Mouse (Mus musculus): Measurements from ENCODE around the gene Tango2.

Tango2 gene

GRCm38 (mm10) chr16:18383045-18383726 is 35.3 kb upstream of the Tango2 start:
- no peak for DNase-seq (ENCODE audit: low spot score)

DNA sequence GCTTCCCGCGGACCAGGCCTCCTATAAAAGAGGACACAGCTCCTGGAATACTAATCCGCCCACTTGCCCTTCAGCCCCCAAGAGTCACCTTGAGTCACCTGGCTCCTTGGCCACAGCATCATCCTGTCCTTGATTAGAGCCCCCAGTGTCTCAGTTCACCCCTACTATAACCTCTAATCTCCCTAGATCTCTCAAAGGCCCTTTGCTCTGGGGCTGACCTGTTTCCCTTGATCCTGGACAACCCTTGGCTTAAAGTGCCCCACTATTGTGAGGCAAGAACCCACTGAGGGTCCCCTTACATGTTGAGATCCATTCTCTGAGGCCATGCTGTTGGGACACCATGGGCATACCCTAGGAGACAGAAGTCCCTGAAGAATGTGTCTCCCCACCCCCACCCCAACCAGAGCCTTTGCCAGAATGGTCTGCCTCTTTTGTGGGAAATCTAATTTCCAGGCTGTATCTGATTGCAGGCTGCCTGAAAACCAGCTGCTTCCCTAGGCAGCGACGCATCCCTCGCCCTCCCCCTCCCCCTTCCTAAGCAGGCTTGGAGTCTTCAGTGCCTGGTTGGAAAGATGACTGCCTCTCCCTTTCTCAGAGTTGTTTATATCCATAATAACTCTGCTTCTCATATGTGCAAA is 33.8 kb upstream of the Tango2 start:
- no peak for DNase-seq (ENCODE audit: low spot score)

GRCm38 (mm10) chr16:18380495-18381063 is 32.7 kb upstream of the Tango2 start:
- no peak for DNase-seq (ENCODE audit: low spot score)

DNA sequence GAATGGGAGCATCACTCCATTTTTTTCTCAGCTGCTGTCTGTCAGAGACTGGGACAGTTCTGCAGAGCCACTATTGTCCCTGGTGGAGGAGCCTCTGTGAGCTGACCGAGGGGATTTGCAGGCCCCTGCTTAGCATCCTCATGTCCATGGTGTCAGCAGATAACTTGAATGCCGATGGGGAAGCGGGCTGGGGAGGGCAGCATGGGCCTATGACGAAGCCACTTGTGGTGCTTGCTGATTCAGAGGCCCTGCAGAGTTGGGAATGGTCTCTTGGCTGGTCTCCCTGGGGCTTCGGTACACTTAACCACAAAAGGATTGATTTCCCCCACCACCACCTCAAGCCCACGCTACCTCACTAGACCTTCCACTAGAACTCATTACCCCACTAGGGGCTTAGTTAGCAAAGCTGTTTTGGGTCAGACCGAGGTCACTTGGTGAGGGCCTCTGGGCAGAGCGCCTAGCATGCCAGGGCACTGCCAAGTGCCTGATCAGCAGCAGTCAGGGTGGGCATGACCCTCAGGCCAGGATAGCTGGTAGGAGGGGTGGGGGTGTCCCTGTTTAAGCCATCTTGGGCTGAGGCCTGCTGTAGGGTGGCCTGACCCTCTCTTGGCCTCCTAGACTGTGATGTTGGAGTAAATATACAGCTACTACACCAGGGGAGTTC is 31.6 kb upstream of the Tango2 start:
- DNase-seq (ENCODE audit: low spot score) = no peak

DNA sequence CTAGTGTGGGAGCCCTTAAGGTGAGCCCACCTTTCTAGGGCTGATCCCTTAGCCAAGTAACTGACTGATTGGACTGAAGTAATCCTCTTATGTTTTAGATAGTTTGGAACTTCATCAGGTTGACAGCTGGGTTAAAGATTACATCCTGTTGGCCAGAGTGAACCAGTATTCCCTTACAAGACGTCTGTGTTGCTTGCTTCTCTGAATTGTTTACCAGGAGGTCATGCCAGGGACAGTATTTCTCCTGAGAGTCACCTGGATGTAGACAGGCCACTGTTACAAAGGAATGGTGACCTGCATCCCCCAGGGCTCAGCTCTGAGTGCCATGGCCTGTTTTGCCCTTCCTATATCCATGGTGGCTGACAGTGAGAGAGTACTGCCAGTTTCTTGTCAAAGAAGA is 30.6 kb upstream of the Tango2 start:
- no peak for DNase-seq (ENCODE audit: low spot score)

GRCm38 (mm10) chr16:18377203-18377602 is 29.3 kb upstream of the Tango2 start:
- no peak for DNase-seq (ENCODE audit: low spot score)

DNA sequence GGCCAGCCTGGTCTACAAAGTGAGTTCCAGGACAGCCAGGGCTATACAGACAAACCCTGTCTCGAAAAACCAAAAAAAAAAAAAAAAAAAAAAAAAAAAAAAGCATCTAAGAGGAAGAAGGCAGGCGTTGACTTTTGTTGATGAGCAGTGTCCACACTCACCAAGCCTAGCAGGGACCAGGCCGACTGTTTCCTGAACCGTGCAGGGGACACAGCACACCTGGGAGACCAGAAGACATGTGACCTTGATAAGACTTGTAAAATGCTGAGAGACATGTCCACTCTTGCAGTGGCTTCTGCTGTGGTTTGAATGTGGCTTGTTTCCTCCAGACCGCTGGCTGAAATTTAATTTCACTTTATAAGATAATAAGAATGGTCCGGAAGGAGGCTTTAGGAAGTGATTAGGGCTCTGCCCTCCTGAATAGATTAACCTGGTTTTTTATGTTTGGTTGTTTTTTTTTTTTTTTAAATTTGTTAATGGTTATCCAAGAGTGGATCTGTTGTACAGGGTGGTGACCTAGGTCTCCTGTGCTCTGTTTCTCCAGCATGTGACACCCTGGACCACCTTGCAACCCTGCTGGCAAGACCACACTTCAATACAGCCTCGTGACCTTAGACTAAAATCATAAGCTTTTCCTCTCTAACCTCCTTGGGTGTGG is 28.5 kb upstream of the Tango2 start:
- no peak for DNase-seq (ENCODE audit: low spot score)

DNA sequence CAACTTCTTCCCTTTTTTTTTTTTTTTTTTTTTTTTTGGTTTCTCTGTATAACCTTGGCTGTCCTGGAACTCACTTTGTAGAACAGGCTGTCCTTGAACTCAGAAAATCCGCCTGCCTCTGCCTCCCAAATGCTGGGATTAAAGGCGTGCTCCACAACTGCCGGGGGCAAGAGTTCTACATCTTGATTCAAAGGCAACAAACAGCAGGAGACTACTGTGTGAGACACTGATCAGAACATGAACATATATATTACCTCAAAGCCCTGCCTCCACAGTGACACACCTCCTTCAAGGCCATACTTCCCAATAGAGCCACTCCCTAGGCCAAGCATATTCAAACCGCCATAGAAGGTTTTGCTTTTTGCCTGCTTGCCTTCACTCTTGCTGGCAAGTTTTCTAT is 25.7 kb upstream of the Tango2 start:
- DNase-seq (ENCODE audit: low spot score) = no peak

GRCm38 (mm10) chr16:18370197-18370596 is 22.3 kb upstream of the Tango2 start:
- DNase-seq (ENCODE audit: low spot score) = no peak

DNA sequence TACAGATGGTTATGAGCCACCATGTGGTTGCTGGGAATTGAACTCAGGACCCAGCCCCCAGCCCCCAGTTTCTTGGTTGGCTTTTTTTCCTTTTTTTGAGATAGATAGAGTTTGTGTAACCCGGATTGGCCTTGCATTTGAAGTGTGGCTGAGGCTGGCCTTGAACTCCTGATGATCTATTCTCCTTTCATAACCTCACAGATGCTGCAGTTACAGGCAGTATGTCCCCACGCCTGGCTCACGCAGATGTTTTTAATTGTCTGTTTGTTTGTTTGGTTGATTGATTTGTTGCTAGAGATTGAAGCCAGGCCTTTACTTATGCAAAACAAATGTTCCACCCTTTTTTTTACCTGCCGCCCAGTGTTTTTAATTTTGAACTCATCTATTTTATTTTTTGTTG is 18.9 kb upstream of the Tango2 start:
- no peak for DNase-seq (ENCODE audit: low spot score)

- no peak for DNase-seq (ENCODE audit: low spot score)
Measured at GRCm38 (mm10) chr16:18362948-18363347, 15.0 kb upstream of the Tango2 start.

- DNase-seq (ENCODE audit: low spot score) = no peak
Measured at GRCm38 (mm10) chr16:18360151-18360805, 12.4 kb upstream of the Tango2 start.

- DNase-seq (ENCODE audit: low spot score) = no peak
Measured at GRCm38 (mm10) chr16:18357977-18358376, 10.1 kb upstream of the Tango2 start.

GRCm38 (mm10) chr16:18356961-18357360 is 9.1 kb upstream of the Tango2 start:
- no peak for DNase-seq (ENCODE audit: low spot score)

- no peak for DNase-seq (ENCODE audit: low spot score)
Measured at GRCm38 (mm10) chr16:18353106-18353505, 5.2 kb upstream of the Tango2 start.

- no peak for DNase-seq (ENCODE audit: low spot score)
Measured at GRCm38 (mm10) chr16:18351313-18352055, 3.6 kb upstream of the Tango2 start.

- no peak for DNase-seq (ENCODE audit: low spot score)
Measured at GRCm38 (mm10) chr16:18349761-18350325, 1.9 kb upstream of the Tango2 start.

GRCm38 (mm10) chr16:18348601-18349175 is 785 bp upstream of the Tango2 start:
- DNase-seq (ENCODE audit: low spot score) = no peak

GRCm38 (mm10) chr16:18345243-18345642 is 2.7 kb downstream of the Tango2 start:
- DNase-seq (ENCODE audit: low spot score) = peak; percentile 67

DNA sequence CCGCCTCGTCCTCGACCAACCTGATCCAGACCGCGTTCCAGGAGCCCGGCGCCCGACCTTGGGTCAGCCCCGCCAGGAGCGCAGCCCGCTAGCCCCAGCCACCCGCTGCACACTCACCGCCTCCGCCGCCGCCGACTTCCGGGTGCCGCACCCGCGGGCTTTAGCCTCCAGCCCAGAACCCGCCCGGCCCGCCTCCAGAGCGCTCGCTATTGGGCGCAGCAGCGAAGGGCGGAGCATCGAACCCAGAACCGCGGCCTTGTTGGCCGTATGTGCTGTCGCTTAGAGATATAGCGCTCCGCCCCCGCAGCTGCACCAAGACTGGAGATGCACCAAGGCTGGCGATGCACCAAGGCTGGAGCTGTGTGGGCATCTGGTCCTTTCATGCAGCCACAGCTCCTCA is 4.1 kb downstream of the Tango2 start:
- DNase-seq (ENCODE audit: low spot score) = peak; percentile 95
